Mouse (Mus musculus) heart, embryonic 11.5 days (tissue): ENCODE results near the gene Fam129c. TPM values are rescaled to one million over a fixed set of nuclear protein-coding genes. Genes with fewer than 3 reads are reported as not detected.

Source experiments
- ATAC-seq: fragments of 200-750 bp; cut with Nextera tagmentation; replicated peaks from 2 replicates; pipeline ENCODE4 v1.8.0; 2017; ENCODE audit warnings: moderate library complexity; ENCODE audit not compliant: insufficient number of reproducible peaks, low FRiP score, low TSS enrichment
- H3K27ac ChIP-seq: fragments of 300-500 bp; sonication (generic); 2 replicates; pipeline ENCODE4 v1.5.1; 2014; ENCODE audit warnings: mild to moderate bottlenecking, low read depth, low read length
- H3K27me3 ChIP-seq: fragments of 300-500 bp; sonication (generic); 2 replicates; pipeline ENCODE4 v1.6.1; 2014; ENCODE audit warnings: mild to moderate bottlenecking, low read length, mixed read lengths; ENCODE audit not compliant: control insufficient read depth, insufficient read depth
- H3K36me3 ChIP-seq: fragments of 300-500 bp; sonication (generic); 2 replicates; pipeline ENCODE4 v1.6.1; 2014; ENCODE audit warnings: mild to moderate bottlenecking, low read length, moderate library complexity, mixed read lengths; ENCODE audit not compliant: control insufficient read depth, insufficient read depth
- H3K4me1 ChIP-seq: fragments of 300-500 bp; sonication (generic); 2 replicates; pipeline ENCODE4 v1.6.1; 2014; ENCODE audit warnings: low read length; ENCODE audit not compliant: control insufficient read depth, insufficient read depth
- H3K4me2 ChIP-seq: fragments of 300-500 bp; sonication (generic); 2 replicates; pipeline ENCODE4 v1.6.1; 2014; ENCODE audit warnings: mild to moderate bottlenecking, moderate library complexity
- H3K4me3 ChIP-seq: fragments of 300-500 bp; sonication (generic); 2 replicates; pipeline ENCODE4 v1.5.1; 2014; ENCODE audit warnings: low read depth, low read length
- H3K9ac ChIP-seq: fragments of 300-500 bp; sonication (generic); 2 replicates; pipeline ENCODE4 v1.6.1; 2014; ENCODE audit warnings: mild to moderate bottlenecking, low read depth, low read length, moderate library complexity
- H3K9me3 ChIP-seq: fragments of 300-500 bp; sonication (generic); replicated peaks from 2 replicates; pipeline ENCODE4 v1.6.1; 2016; ENCODE audit warnings: low read length; ENCODE audit not compliant: control insufficient read depth
- WGBS: fragments of 180-500 bp; shearing (Covaris S2); extraction: QIAGEN DNeasy Blood & Tissue Kit; methylation state at CpG from one replicate; pipeline ENCODE4 v1.1.7; 2014; ENCODE audit not compliant: insufficient replicate concordance; 5-methylcytosine and 5-hydroxymethylcytosine counted together
- polyA plus RNA-seq: library from polyadenylated mRNA; unstranded; fragments of >200 nt; fragmentation: Nextera tagmentation; extraction: Ambion mirVana; gene quantifications from 2 replicates; pipeline ENCODE4 v1.2.1, GENCODE M21; 2014

Gene Fam129c
- polyA plus RNA-seq, 1 experiment from 2014 or later = 1.9 TPM

DNA sequence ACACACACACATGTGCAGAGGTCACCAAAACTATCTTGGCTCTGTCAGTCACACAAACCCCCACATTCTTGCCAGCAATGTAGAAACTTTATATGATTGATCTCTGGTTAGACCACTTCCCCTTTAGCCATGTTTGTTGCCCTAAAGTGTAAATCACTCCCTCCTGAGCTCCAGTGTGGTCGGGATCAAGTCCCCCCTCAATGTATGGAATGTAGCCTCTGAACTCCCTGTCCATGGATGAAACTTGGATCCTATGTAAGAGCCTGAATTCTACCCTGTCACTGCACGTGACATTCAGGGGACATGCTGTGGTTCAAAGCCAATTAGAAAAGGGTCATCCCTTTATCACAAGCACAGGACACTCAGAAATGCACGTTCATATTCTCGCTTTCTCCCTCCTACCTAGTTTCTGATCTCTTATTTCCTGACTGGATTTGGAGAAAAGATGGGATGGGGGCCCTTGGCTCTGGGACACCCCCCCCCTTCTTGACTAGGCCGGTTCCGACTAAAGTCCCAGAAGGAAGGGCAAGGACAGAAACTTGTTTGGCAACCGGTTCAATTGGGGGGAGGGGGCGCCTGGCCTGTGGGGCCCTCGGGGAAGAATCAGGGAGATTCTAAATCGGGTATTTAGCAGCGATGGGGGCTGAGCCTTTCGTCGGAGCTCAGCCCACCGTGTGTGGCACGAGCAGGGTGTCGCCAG is 31.1 kb downstream of the Fam129c start:
- 7% methylated on average over 14 of the region's 16 CpGs for WGBS
- H3K4me1 ChIP-seq = peaks cover 13% of the 10 kb centered on the region
- H3K9me3 ChIP-seq = peaks cover 14% of the 10 kb centered on the region
- peak overlapping the region; percentile 57 for H3K4me3 ChIP-seq
- no peak for ATAC-seq
- peak overlapping the region; percentile 6 for H3K27ac ChIP-seq
- H3K9ac ChIP-seq = peak overlapping the region; percentile 78
- H3K4me2 ChIP-seq = peak overlapping the region; percentile 98
- H3K27me3 ChIP-seq = peaks cover 34% of the 10 kb centered on the region
- peaks cover 19% of the 10 kb centered on the region for H3K36me3 ChIP-seq

DNA sequence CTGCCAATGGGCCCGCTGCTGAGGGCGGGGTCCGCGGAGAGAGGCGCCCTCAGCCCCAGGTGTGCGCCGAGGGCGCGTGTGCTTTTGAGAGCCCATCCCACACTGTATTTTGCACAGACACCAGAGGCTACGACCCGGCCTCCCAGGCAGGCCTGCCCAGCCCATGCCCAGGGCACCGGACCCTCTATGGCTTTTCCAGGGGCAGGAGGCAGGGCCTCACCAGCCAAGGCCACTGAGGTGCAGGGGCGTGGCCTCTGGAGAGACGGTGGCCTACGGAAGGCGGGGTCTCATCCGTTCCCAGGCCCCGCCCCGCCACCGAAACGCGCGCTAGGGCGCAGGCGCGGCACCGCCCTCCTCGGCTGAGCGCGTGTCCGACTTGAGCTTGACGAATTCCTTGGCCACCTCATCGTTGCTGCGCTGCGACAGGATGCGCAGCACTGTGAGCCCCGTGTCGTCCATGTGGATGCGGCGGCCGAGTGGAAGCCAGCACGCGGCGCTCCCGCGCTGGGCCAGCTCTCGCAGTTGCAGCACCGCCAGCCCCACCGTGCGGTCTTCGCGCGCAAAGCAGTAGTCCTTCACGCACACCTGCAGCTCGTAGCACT is 31.7 kb downstream of the Fam129c start:
- WGBS = under 1% methylated on average over 55 of the region's 55 CpGs
- Histone ChIP-seq H3K27me3 (peaks cover 41% of the 10 kb centered on the region), H3K4me3 (peak overlapping the region; percentile 57), H3K36me3 (peaks cover 12% of the 10 kb centered on the region), H3K9ac (peak overlapping the region; percentile 78), H3K4me1 (peaks cover 15% of the 10 kb centered on the region), H3K9me3 (peaks cover 11% of the 10 kb centered on the region), H3K27ac (peak overlapping the region; percentile 6; the same call in 1 of the 2 replicates), H3K4me2 (peak overlapping the region; percentile 98)
- ATAC-seq = peak; percentile 84

DNA sequence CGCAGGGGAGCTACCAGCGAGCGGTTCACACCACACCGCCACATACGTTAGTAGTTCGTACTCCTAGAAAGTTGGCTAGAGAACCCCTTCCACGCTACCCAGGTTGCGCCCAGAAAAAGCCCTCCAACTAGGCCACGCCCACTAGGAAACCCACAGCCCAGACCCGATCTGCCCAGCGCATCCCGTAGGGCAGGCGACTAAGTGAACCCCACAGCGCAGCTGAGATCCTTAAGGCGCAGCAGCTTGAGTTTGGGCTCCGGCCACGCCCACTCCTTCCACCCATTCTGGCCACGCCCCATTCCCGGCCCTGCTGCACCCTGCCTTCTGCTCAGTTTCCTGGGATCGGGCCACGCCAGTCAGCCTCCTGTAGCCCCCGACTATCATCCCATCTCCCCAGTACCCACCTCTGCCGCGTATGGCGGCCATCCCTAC is 32.3 kb downstream of the Fam129c start:
- Histone ChIP-seq H3K4me2 (peak overlapping the region; percentile 98), H3K4me1 (peaks cover 18% of the 10 kb centered on the region), H3K4me3 (peak overlapping the region; percentile 57), H3K27me3 (peaks cover 46% of the 10 kb centered on the region), H3K27ac (no peak overlapping the region), H3K9ac (peak overlapping the region; percentile 52), H3K9me3 (peaks cover 11% of the 10 kb centered on the region), H3K36me3 (peaks cover 6% of the 10 kb centered on the region; the same call in 1 of the 2 replicates)
- 4% methylated on average over 25 of the region's 25 CpGs for WGBS
- peak; percentile 4; the same call in 1 of the 2 replicates for ATAC-seq

DNA sequence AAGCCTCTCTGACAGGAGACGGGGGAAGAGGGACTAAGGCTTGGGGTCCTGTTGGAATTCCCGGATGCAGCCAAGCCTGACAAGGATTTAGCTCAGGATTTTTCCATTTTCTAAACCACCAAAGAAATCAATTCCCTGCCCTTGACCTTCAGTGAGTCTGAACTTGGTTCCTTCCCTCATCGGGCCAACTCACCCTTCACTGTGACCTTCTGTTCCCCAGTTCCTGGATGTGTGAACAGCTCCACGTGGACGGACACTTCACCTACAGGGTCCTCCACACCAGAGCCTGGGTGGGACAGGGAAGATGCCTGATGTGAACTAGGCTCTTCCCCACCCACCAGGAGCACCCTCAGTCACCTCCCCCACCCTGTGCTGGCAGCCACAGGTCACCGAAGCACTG is 33.3 kb downstream of the Fam129c start:
- WGBS = 78% methylated on average over 6 of the region's 6 CpGs
- H3K9ac ChIP-seq = no peak overlapping the region
- H3K27me3 ChIP-seq = peaks cover 55% of the 10 kb centered on the region

DNA sequence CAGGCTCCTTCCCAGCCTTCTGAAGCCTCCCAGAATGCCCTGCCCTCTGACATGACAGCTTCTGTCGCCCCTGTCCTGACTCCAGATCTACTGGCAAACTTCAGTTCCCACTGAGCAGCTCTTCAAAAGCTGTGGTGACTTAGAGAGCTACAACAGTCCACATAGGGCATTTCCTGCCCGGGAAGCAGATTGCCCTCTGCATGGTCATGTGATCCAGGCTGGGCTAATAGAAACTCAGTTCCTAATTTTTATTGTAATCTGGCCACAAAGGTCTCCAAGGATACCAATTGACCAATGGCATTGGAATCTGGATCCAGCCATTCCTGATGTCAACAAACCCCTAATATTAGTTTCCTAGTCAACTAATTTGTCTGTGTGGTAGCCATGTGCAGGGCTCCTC is 34.4 kb downstream of the Fam129c start:
- no peaks in the 10 kb centered on the region for H3K36me3 ChIP-seq
- no peak overlapping the region for H3K4me3 ChIP-seq
- 52% methylated on average over 2 of the region's 2 CpGs for WGBS
- ATAC-seq = no peak
- H3K4me2 ChIP-seq = no peak overlapping the region
- peaks cover 18% of the 10 kb centered on the region for H3K4me1 ChIP-seq
- H3K9me3 ChIP-seq = peaks cover 11% of the 10 kb centered on the region
- peaks cover 59% of the 10 kb centered on the region for H3K27me3 ChIP-seq
- no peak overlapping the region for H3K27ac ChIP-seq
- H3K9ac ChIP-seq = no peak overlapping the region

More for the DNA sequence above, 33.3 kb downstream of the Fam129c start:
- peaks cover 11% of the 10 kb centered on the region for H3K9me3 ChIP-seq
- no peak overlapping the region for H3K4me2 ChIP-seq
- no peak overlapping the region for H3K27ac ChIP-seq
- no peak for ATAC-seq
- H3K4me1 ChIP-seq = peaks cover 18% of the 10 kb centered on the region
- 0 out of 2 replicates have a peak, but pooled peaks cover 2% of the 10 kb centered on the region for H3K36me3 ChIP-seq
- H3K4me3 ChIP-seq = no peak overlapping the region

DNA sequence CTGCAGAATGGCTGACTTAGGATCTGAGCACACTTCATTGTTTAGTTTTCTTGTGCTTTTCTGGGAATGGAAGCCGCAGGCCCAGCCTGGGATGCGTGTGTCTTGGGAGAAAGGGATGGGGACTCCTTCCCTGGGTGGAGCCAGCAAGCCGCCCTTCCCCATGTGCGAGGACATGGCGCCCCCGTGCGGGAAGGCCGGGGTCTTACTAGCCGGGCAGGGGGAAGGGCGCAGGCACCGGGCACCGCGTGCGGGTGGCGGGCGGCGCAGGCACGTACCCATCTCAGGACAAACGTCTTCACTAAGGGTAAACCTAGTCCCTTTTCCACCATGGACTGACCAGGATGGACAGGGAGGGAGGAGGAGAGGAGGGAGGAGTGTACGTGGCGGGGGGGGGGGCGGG is 35.7 kb downstream of the Fam129c start:
- Histone ChIP-seq H3K9ac (no peak overlapping the region), H3K27me3 (peaks cover 59% of the 10 kb centered on the region), H3K4me3 (no peak overlapping the region), H3K4me2 (no peak overlapping the region; the same call in 1 of the 2 replicates), H3K27ac (no peak overlapping the region), H3K9me3 (peaks cover 11% of the 10 kb centered on the region), H3K4me1 (peaks cover 21% of the 10 kb centered on the region), H3K36me3 (no peaks in the 10 kb centered on the region)
- no peak for ATAC-seq
- WGBS = 9% methylated on average over 18 of the region's 22 CpGs

DNA sequence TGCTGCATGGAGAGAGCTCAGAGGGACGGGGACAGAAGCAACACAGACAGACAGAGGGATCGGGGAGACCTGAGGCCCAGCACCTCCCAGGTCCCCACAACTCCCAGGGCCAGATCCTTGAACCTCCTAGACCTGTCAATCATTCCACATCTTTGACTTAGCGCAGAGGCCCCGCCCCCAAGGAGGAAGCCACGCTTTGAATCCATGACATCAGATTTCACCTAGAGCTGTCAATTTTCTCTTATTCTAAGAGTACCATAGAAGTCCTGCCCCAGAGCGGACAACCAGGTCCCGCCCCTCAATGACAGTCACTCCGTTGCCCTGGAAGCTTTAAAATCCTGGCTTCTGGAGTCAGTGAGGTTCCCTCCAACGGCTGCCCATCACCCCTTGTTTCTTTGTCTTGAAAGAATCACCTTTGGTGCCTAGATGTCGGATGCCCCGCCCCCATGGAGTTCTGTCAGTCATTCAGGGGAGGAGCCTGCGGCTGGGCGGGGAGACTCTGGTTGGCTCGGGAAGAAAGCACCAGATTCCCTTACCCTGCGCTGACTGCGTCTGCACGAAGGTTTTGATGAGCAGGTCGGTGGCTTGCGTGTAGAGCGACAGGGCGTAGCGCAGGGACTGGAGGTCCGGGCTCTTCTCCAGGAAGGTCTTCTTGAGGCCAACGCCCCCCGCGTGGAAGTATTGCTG is 36.7 kb downstream of the Fam129c start:
- Histone ChIP-seq H3K4me2 (peak overlapping the region; percentile 53), H3K9ac (no peak overlapping the region), H3K4me3 (peak overlapping the region; percentile 19; the same call in 1 of the 2 replicates), H3K9me3 (peaks cover 11% of the 10 kb centered on the region), H3K4me1 (peaks cover 15% of the 10 kb centered on the region), H3K27ac (no peak overlapping the region), H3K27me3 (peaks cover 59% of the 10 kb centered on the region), H3K36me3 (no peaks in the 10 kb centered on the region)
- 2% methylated on average over 26 of the region's 26 CpGs for WGBS
- no peak for ATAC-seq

DNA sequence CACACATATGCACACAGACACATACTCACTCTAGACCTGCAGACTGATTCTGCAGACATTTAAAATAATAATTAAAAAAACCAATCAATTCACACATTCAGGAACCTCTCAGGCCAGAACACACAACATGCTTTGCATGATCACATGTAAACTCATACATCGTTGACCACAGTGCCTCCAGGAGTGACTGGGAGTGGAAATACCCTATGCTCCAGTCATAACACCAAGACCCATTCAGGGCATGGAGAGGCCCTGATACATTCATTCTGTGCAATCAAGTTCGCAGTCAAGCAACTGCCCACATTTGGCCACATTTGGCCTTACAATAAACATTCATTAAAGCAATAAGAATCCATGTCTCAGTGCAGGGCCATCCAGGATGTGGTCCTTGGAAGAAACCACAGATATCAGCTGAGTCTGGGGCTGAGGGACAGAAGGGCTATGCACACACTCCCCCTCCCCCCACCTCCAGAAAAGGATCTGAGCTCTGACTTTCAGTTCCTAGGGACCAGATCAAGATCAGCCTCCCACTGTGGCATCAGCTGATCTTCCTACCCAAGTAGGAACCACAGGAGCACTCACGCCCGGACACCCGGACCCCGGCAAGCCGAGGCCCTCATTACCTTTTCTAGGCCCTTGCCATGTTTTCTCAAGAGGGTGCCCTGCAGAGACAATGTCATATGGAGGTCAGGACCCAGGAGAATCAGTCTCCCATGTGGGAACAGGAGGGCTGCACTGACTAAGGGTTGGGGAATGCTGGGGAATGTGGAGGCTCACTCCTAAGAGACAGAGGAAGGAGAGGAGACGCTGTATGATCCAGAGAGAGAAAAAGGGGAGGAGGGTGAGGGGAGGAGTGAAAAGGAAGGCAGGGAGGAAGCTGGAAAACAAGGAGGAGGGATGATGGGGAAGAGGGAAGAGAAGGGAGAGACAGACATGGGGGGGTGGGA is 40.0 kb downstream of the Fam129c start:
- Histone ChIP-seq H3K27me3 (peaks cover 40% of the 10 kb centered on the region), H3K4me1 (peaks cover 8% of the 10 kb centered on the region), H3K27ac (no peak overlapping the region), H3K4me3 (no peak overlapping the region), H3K4me2 (no peak overlapping the region), H3K9me3 (peaks cover 9% of the 10 kb centered on the region), H3K9ac (no peak overlapping the region), H3K36me3 (no peaks in the 10 kb centered on the region)
- ATAC-seq = no peak
- WGBS = 45% methylated on average over 8 of the region's 8 CpGs
